Mouse (Mus musculus): ENCODE measurements around the gene Ckap2. TPM values are rescaled to one million over a fixed set of nuclear protein-coding genes. Genes with fewer than 3 reads are reported as not detected.

Gene Ckap2
- total and polyA plus RNA-seq, 3 experiments: 25.5 to 33.6 TPM; not detected in 1

DNA sequence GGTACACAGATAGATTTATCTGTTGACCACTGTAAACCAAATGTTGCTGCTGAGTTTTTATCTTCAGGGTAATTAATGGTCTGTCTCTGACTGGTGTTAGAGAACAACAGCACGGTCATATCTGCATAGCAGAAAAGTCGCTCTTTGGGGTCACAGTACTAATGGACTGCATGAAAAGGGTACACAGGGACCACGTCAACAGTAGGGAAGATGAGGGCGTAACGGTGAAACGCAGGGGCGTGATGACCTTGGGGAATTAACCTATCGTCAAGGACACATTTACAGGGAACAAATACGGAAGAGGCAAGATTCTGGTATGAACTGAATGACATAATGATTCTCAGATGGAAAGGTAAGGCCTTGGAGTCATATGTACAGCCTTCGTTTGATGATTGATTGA, 21.2 kb downstream of the Ckap2 start:
- H3K36me3 ChIP-seq (ENCODE audit: control insufficient read depth in 1 of 2, insufficient read depth in 2 of 2, low read length in 2 of 2): peaks cover 0 to 3% of the 10 kb centered on the region in 2 experiments; a peak in 2 of 4 replicates
- DNase-seq (ENCODE audit: low read depth, low spot score): no peak

GRCm38 (mm10) chr8:22162206-22162605, 23.4 kb downstream of the Ckap2 start:
- H3K9ac ChIP-seq (ENCODE audit: control insufficient read depth, low read depth, low read length, poor library complexity, severe bottlenecking): no peak overlapping the region
- no peak for DNase-seq (ENCODE audit: low read depth, low spot score)
- H3K27me3 ChIP-seq (ENCODE audit: control insufficient read depth in 1 of 2, insufficient read depth in 2 of 2, low read length in 2 of 2): no peaks in the 10 kb centered on the region
- H3K36me3 ChIP-seq (ENCODE audit: control insufficient read depth in 1 of 2, insufficient read depth in 2 of 2, low read length in 2 of 2): peaks cover 0 to 3% of the 10 kb centered on the region in 2 experiments; a peak in 2 of 4 replicates
- H3K4me1 ChIP-seq (ENCODE audit: control insufficient read depth in 1 of 2, insufficient read depth in 2 of 2, low read length in 2 of 2): peaks cover 0 to 5% of the 10 kb centered on the region in 2 experiments; a peak in 2 of 4 replicates
- H3K79me2 ChIP-seq (ENCODE audit: control insufficient read depth, insufficient read depth, low read length, poor library complexity): no peaks in the 10 kb centered on the region
- TF ChIP-seq KAT2A (conservative IDR thresholded peaks at IDR 0.05; ENCODE audit: low read depth, low read length): no peak
- no peaks in the 10 kb centered on the region for H3K9me3 ChIP-seq (replicated peaks; ENCODE audit: insufficient read depth, low read length)
- H3K4me3 ChIP-seq (ENCODE audit: control insufficient read depth in 1 of 2, insufficient read depth in 1 of 2, low read depth in 2 of 2, low read length in 2 of 2): no peak overlapping the region
- no peak overlapping the region for H3K27ac ChIP-seq (ENCODE audit: control insufficient read depth, low read depth, low read length)

More for the DNA sequence above, 21.2 kb downstream of the Ckap2 start:
- Histone ChIP-seq H3K9ac (ENCODE audit: control insufficient read depth, low read depth, low read length, poor library complexity, severe bottlenecking) (no peak overlapping the region), H3K79me2 (ENCODE audit: control insufficient read depth, insufficient read depth, low read length, poor library complexity) (no peaks in the 10 kb centered on the region), H3K4me1 (ENCODE audit: control insufficient read depth in 1 of 2, insufficient read depth in 2 of 2, low read length in 2 of 2) (peaks cover 0 to 5% of the 10 kb centered on the region in 2 experiments; a peak in 2 of 4 replicates), H3K27ac (ENCODE audit: control insufficient read depth, low read depth, low read length) (no peak overlapping the region), H3K9me3 (replicated peaks; ENCODE audit: insufficient read depth, low read length) (no peaks in the 10 kb centered on the region), H3K27me3 (ENCODE audit: control insufficient read depth in 1 of 2, insufficient read depth in 2 of 2, low read length in 2 of 2) (no peaks in the 10 kb centered on the region), H3K4me3 (ENCODE audit: control insufficient read depth in 1 of 2, insufficient read depth in 1 of 2, low read depth in 2 of 2, low read length in 2 of 2) (no peak overlapping the region)
- no peak for TF ChIP-seq ZNF384 (IDR thresholded peaks at IDR 0.05; ENCODE audit: low read depth, low read length)
- no peak for TF ChIP-seq NELFE (IDR thresholded peaks at IDR 0.05; ENCODE audit: low read depth, low read length)
- no peak for TF ChIP-seq GABPA (IDR thresholded peaks at IDR 0.05; ENCODE audit: low read depth, low read length)
- no peak for TF ChIP-seq RAD21 (IDR thresholded peaks at IDR 0.05; ENCODE audit: low read depth, low read length)
- TF ChIP-seq ZC3H11A (IDR thresholded peaks at IDR 0.05; ENCODE audit: low read depth, low read length): no peak
- TF ChIP-seq CHD2 (IDR thresholded peaks at IDR 0.05; ENCODE audit: low read length): no peak
- no peak for TF ChIP-seq CHD1 (IDR thresholded peaks at IDR 0.05; ENCODE audit: low read depth, low read length)
- TF ChIP-seq MYB (IDR thresholded peaks at IDR 0.05; ENCODE audit: low read depth, low read length): no peak
- TF ChIP-seq ZMIZ1 (IDR thresholded peaks at IDR 0.05; ENCODE audit: low read depth, low read length): no peak
- TF ChIP-seq SIN3A (IDR thresholded peaks at IDR 0.05; ENCODE audit: low read length): no peak
- TF ChIP-seq MXI1 (IDR thresholded peaks at IDR 0.05; ENCODE audit: low read depth, low read length): no peak
- no peak for TF ChIP-seq POLR2AphosphoS2 (IDR thresholded peaks at IDR 0.05; ENCODE audit: low read length)

DNA sequence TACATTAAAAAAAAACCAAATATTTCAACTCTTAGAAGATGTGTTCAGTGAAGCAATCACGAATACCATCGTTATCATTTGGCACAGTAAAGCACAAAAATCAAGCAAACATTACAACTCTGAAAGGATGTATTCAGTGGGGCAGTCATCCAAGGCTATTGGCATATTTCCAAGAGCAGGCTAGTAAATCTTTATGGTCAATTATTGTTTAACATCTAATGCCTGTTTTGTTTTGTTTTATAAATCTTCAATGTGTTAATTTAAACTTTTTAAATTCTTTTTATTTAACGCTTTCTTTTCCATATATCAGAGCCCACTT, 35.3 kb downstream of the Ckap2 start:
- H3K36me3 ChIP-seq (ENCODE audit: control insufficient read depth in 1 of 2, insufficient read depth in 2 of 2, low read length in 2 of 2): no peaks in the 10 kb centered on the region
- no peaks in the 10 kb centered on the region for H3K4me1 ChIP-seq (ENCODE audit: control insufficient read depth in 1 of 2, insufficient read depth in 2 of 2, low read length in 2 of 2)
- no peaks in the 10 kb centered on the region for H3K79me2 ChIP-seq (ENCODE audit: control insufficient read depth, insufficient read depth, low read length, poor library complexity)
- H3K9me3 ChIP-seq (replicated peaks; ENCODE audit: insufficient read depth, low read length): no peaks in the 10 kb centered on the region
- DNase-seq (ENCODE audit: low read depth, low spot score): no peak
- no peak for TF ChIP-seq CTCF (IDR thresholded peaks at IDR 0.05 in 2 of 3, conservative IDR thresholded peaks at IDR 0.05 in 1 of 3; ENCODE audit: control insufficient read depth in 1 of 3, insufficient read depth in 1 of 3, low read depth in 2 of 3, low read length in 3 of 3, poor library complexity in 1 of 3, severe bottlenecking in 1 of 3)
- TF ChIP-seq POLR2AphosphoS2 (IDR thresholded peaks at IDR 0.05; ENCODE audit: low read length): no peak
- no peak for TF ChIP-seq TBP (IDR thresholded peaks at IDR 0.05; ENCODE audit: low read depth, low read length)
- no peak for TF ChIP-seq MAX (IDR thresholded peaks at IDR 0.05; ENCODE audit: low read length)
- no peak for TF ChIP-seq POLR2A (IDR thresholded peaks at IDR 0.05; ENCODE audit: control insufficient read depth in 1 of 2, insufficient read depth in 1 of 2, low read depth in 1 of 2, low read length in 2 of 2, poor library complexity in 1 of 2)
- no peak for TF ChIP-seq SMC3 (IDR thresholded peaks at IDR 0.05; ENCODE audit: low read depth, low read length)
- TF ChIP-seq TCF12 (IDR thresholded peaks at IDR 0.05; ENCODE audit: low read depth, low read length): no peak
- no peak for TF ChIP-seq MXI1 (IDR thresholded peaks at IDR 0.05; ENCODE audit: low read depth, low read length)
- no peak for TF ChIP-seq MAFK (IDR thresholded peaks at IDR 0.05; ENCODE audit: borderline replicate concordance, low read depth, low read length)
- H3K9ac ChIP-seq (ENCODE audit: control insufficient read depth, low read depth, low read length, poor library complexity, severe bottlenecking): no peak overlapping the region
- H3K27ac ChIP-seq (ENCODE audit: control insufficient read depth, low read depth, low read length): no peak overlapping the region
- H3K27me3 ChIP-seq (ENCODE audit: control insufficient read depth in 1 of 2, insufficient read depth in 2 of 2, low read length in 2 of 2): no peaks in the 10 kb centered on the region
- H3K4me3 ChIP-seq (ENCODE audit: control insufficient read depth in 1 of 2, insufficient read depth in 1 of 2, low read depth in 2 of 2, low read length in 2 of 2): no peak overlapping the region

All from MEL (cell line).